Mouse (Mus musculus) erythroblast, embryonic 14.5 days (primary cell): ENCODE measurements around the gene Sh3bp4. TPM values are rescaled to one million over a fixed set of nuclear protein-coding genes. Genes with fewer than 3 reads are reported as not detected.

Source experiments
- H3K27me3 ChIP-seq: 2 replicates; pipeline ENCODE4 v1.6.1; 2012; ENCODE audit warnings: inconsistent platforms; ENCODE audit not compliant: control insufficient read depth
- H3K36me3 ChIP-seq: 2 replicates; pipeline ENCODE4 v1.6.1; 2012; ENCODE audit warnings: mild to moderate bottlenecking, inconsistent platforms; ENCODE audit not compliant: control insufficient read depth
- H3K4me1 ChIP-seq: 2 replicates; pipeline ENCODE4 v1.6.1; 2012; ENCODE audit warnings: inconsistent platforms; ENCODE audit not compliant: control insufficient read depth
- H3K4me3 ChIP-seq: replicated peaks from 2 replicates; pipeline ENCODE3; 2012; ENCODE audit warnings: moderate library complexity, mild to moderate bottlenecking, inconsistent platforms
- H3K9me3 ChIP-seq: 2 replicates; pipeline ENCODE4 v1.6.1; 2012; ENCODE audit warnings: low read length, inconsistent platforms, mixed read lengths; ENCODE audit not compliant: control insufficient read depth
- GATA1 ChIP-seq: IDR thresholded peaks from 2 replicates; pipeline ENCODE4 v1.6.1; 2012; ENCODE audit warnings: low read length, inconsistent platforms, mixed read lengths
- TAL1 ChIP-seq: IDR thresholded peaks from 3 replicates; pipeline ENCODE4 v1.6.1; 2012; ENCODE audit warnings: low read length, inconsistent platforms, mixed read lengths
- polyA plus RNA-seq: library from polyadenylated mRNA; stranded (reverse); fragments of >175 nt; gene quantifications from 2 replicates; pipeline ENCODE4 v1.2.3, GENCODE M21; 2012

Sh3bp4 gene
- polyA plus RNA-seq, 1 experiment: not detected

GRCm38 (mm10) chr1:89124076-89124475 lies 53.9 kb downstream of the Sh3bp4 start:
- Histone ChIP-seq H3K27me3 (no peaks in the 10 kb centered on the region), H3K4me3 (no peak overlapping the region), H3K9me3 (peaks cover 2% of the 10 kb centered on the region; the same call in 1 of the 2 replicates), H3K36me3 (no peaks in the 10 kb centered on the region), H3K4me1 (no peaks in the 10 kb centered on the region)
- TF ChIP-seq TAL1: no peak
- no peak for TF ChIP-seq GATA1

DNA sequence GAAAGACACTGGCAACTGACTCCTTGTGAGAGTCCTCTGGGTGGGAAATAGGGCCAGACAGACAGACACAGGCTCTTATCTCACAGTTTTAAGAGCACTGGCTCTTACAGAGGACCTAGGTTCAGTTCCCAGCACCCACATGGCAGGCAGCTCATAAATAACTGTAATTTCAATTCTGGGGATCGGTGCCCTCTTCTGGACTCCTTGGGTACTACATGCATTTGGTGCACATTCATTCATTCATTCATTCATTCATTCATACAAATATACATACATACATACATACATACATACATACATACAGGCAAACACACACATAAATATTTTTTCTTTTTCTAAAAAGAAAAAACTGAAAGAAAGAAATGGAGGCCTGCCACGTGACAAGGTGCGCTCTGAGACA lies 56.9 kb downstream of the Sh3bp4 start:
- H3K27me3 ChIP-seq: no peaks in the 10 kb centered on the region

DNA sequence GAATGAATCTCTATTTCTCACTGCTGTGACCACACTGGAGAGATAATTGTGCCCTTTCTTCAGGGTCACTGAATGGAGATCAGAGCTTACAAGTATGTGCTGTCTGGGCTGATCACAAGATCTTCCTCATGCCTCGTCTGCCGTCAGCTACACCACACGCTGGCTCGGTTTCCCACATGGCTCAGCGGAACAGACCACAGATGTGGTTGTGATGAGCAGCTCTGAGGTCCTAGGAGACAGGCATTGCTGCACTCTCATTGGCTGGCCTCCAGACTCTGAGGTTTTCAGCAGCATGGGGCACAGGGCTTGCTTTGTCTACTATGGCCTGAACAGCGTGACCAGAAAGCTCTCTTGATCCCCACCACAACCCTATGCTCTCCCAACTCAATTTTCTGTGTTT lies 60.2 kb downstream of the Sh3bp4 start:
- H3K9me3 ChIP-seq: peaks cover 4% of the 10 kb centered on the region; the same call in 1 of the 2 replicates
- H3K4me3 ChIP-seq: no peak overlapping the region
- no peaks in the 10 kb centered on the region for H3K27me3 ChIP-seq
- H3K4me1 ChIP-seq: no peaks in the 10 kb centered on the region
- H3K36me3 ChIP-seq: no peaks in the 10 kb centered on the region
- TF ChIP-seq GATA1: no peak
- no peak for TF ChIP-seq TAL1

More for the DNA sequence above, 56.9 kb downstream of the Sh3bp4 start:
- Histone ChIP-seq H3K9me3 (peaks cover 4% of the 10 kb centered on the region; the same call in 1 of the 2 replicates), H3K36me3 (no peaks in the 10 kb centered on the region), H3K4me1 (no peaks in the 10 kb centered on the region), H3K4me3 (no peak overlapping the region)
- no peak for TF ChIP-seq TAL1
- no peak for TF ChIP-seq GATA1

GRCm38 (mm10) chr1:89131018-89131540 lies 60.9 kb downstream of the Sh3bp4 start:
- no peaks in the 10 kb centered on the region for H3K36me3 ChIP-seq
- H3K4me3 ChIP-seq: no peak overlapping the region
- no peaks in the 10 kb centered on the region for H3K4me1 ChIP-seq
- TF ChIP-seq GATA1 (no peak), TAL1 (no peak)
- H3K27me3 ChIP-seq: no peaks in the 10 kb centered on the region
- H3K9me3 ChIP-seq: peaks cover 4% of the 10 kb centered on the region; the same call in 1 of the 2 replicates

DNA sequence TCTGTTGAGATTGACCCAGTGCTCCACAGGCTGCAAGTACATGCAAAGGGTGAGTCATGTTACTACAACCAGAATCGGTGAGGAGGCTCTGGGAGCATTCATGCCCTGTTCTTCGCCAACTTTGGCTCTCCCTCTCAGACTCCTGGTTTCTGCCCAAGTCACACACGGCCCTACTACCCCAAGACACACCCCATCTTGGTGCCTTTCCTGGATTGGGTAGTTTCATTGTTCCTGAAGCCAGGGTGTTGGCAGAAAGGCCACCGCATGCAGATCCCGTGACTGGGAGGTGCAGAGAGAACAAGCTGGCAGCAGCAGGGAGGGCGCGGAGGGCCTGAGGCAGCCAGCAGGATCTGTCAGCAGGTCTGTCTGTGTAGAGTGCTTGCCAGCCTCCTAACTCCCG lies 61.5 kb downstream of the Sh3bp4 start:
- Histone ChIP-seq H3K27me3 (no peaks in the 10 kb centered on the region), H3K4me3 (no peak overlapping the region), H3K9me3 (peaks cover 4% of the 10 kb centered on the region; the same call in 1 of the 2 replicates), H3K36me3 (no peaks in the 10 kb centered on the region), H3K4me1 (no peaks in the 10 kb centered on the region)
- no peak for TF ChIP-seq GATA1

DNA sequence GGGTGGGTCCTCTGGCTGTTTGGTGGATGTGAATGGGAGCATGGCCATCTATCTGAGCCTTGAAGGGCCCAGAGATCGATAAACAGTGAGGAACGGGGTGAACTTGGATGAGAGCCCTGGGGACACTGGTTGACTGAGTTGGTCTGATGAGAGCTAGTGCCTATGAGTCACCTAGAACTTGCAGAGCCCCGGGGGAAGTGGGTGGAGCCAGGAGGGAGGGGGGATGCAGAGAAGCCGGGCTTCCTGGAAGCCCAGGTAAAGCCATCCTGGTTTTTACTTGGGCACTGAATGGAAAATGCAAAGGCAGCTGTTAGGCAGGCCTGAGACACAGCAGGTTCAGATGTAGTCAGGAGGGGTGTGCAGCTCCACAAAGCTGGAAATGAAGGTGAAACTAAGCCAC lies 63.1 kb downstream of the Sh3bp4 start:
- Histone ChIP-seq H3K4me3 (no peak overlapping the region), H3K9me3 (peaks cover 2% of the 10 kb centered on the region; the same call in 1 of the 2 replicates), H3K4me1 (no peaks in the 10 kb centered on the region), H3K27me3 (no peaks in the 10 kb centered on the region), H3K36me3 (no peaks in the 10 kb centered on the region)
- TF ChIP-seq TAL1 (no peak), GATA1 (no peak)

GRCm38 (mm10) chr1:89133717-89134116 lies 63.5 kb downstream of the Sh3bp4 start:
- no peaks in the 10 kb centered on the region for H3K27me3 ChIP-seq
- TF ChIP-seq GATA1 (no peak), TAL1 (no peak)
- H3K4me3 ChIP-seq: no peak overlapping the region
- H3K4me1 ChIP-seq: no peaks in the 10 kb centered on the region
- peaks cover 2% of the 10 kb centered on the region; the same call in 1 of the 2 replicates for H3K9me3 ChIP-seq
- no peaks in the 10 kb centered on the region for H3K36me3 ChIP-seq

DNA sequence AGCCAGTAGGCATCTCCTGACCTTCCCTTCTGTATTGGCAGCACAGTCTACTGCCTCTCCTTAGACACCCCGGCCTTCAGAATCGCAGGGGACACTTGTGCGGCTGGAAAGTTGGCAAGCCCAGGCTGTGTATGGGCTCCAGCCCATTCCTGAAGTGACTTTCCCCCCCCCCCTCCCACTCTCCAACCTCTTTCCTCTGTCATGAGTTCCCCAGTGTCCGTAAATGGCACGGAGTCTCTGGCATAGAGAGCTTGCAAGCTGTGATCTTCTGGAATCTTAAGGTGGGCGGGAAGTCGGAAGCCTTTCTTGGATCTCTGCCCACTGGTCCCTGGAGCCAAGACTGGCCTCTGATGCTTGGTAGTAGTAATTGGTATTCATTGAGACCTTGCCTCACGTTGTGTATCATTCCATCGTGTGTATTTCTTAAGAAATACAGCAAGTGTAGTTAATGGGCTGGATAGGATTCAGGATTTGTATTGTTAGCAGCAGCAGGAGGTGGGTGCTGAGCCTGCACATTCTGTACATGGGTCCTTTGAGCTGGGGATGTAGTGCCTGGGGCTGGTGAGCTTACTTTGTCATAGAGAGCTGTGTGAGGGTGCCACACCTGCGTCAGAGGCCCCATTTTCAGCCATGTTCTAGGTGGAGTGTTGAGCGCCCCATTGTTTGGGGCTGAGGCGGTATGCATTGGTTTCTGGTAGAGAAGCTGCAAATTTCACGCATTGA lies 66.0 kb downstream of the Sh3bp4 start:
- Histone ChIP-seq H3K4me1 (no peaks in the 10 kb centered on the region), H3K4me3 (no peak overlapping the region), H3K9me3 (no peaks in the 10 kb centered on the region), H3K27me3 (no peaks in the 10 kb centered on the region), H3K36me3 (no peaks in the 10 kb centered on the region)
- TF ChIP-seq TAL1: no peak
- no peak for TF ChIP-seq GATA1

DNA sequence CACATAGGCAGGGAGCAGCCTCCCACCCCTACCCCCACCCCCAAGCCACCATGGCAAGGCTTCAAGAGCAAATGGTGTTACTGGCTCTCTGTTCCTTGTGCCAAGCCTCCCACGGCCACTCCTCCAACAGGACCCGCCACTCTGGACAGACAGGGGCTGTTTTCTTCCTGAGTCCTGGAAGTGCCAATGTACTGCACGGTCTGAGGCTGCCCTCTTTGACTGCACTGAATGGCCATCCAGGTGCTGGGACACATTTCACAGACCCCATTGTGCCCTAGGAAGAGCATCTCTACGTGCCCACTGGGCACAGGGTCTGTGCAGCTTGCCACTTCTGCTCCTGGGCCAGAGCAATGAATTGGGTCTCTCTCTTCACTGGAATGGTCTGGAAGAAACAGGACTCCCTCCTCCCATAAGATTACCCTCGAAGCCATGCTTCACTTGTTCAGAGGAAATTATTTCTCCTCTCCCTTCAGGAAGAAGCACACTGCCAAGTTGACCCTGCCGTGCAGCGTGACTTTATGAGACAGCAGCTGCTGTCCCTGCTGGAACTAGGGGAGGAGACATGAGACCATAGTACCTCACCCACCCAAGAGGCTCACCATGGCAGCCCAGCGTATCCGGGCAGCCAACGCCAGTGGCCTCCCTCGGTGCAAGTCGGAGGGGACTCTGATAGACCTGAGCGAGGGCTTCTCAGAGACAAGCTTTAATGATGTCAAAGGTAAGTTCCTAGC lies 67.0 kb downstream of the Sh3bp4 start:
- Histone ChIP-seq H3K4me3 (no peak overlapping the region), H3K9me3 (no peaks in the 10 kb centered on the region), H3K27me3 (no peaks in the 10 kb centered on the region), H3K4me1 (no peaks in the 10 kb centered on the region), H3K36me3 (no peaks in the 10 kb centered on the region)
- TF ChIP-seq GATA1: no peak
- no peak for TF ChIP-seq TAL1
